Mouse (Mus musculus) left cerebral cortex, postnatal 14 days (tissue): ENCODE data around the gene Sept11. TPM values are rescaled to one million over a fixed set of nuclear protein-coding genes. Genes with fewer than 3 reads are reported as not detected.

Experiments
- DNase-seq, 2 experiments: peaks; one replicate each; pipeline ENCODE4 v3.0.0; 2021 to 2022; ENCODE audit warnings: low spot score in 2 of 2, mixed read lengths in 1 of 2
- intact Hi-C: fragments of 180-260 bp; cut with DNase I; formaldehyde crosslinking; loops from one replicate; pipeline ENCODE4 v1.15.1; 2025
- long read RNA-seq, 2 experiments: library from polyadenylated mRNA; stranded (forward); transcript quantifications; one replicate each; pipeline ENCODE4 v2.0.0; 2021
- total RNA-seq, 2 experiments: library from RNA; stranded (reverse); gene quantifications; 2 replicates each; pipeline ENCODE4 v1.2.3; 2021

Sept11 gene
- total RNA-seq, result 100 to 1,000 TPM; 201 to 209 TPM
- long read RNA-seq, experiment 1, full-length matches to known transcripts, result 87 of 172 reads
- long read RNA-seq, experiment 1, partial matches to known transcripts, result 23 of 172 reads
- long read RNA-seq, experiment 1, other reads (novel, unspliced or antisense), result 62 of 172 reads
- long read RNA-seq, experiment 2, full-length matches to known transcripts, result 61 of 138 reads
- long read RNA-seq, experiment 2, partial matches to known transcripts, result 19 of 138 reads
- long read RNA-seq, experiment 2, other reads (novel, unspliced or antisense), result 58 of 138 reads

- DNase-seq, result peak; percentile 95
- intact Hi-C loops, result loop anchor here (5.0 to 10.0 kb wide), 4 partner anchors 34 to 182 kb away; no protein-coding TSS in a partner anchor
Measured at GRCm38 (mm10) chr5:93092857-93093622, at the start of gene Sept11. Gene Sept11, plus strand, starts transcription at chr5:93093437.

GRCm38 (mm10) chr5:93043688-93044583, 49.3 kb upstream of the Sept11 start:
- DNase-seq, result no peak
- intact Hi-C loops, result no loop called here

- intact Hi-C loops, result loop anchor here (5.0 kb wide), 1 partner anchor 42 kb away; no protein-coding TSS in a partner anchor
- peak in 1 of 2 experiments; percentile 38 for DNase-seq
Measured at GRCm38 (mm10) chr5:93044584-93045370, 48.5 kb upstream of the Sept11 start, which contains the start of gene Sowahb. Gene Sowahb, minus strand, starts transcription at chr5:93045022.

GRCm38 (mm10) chr5:93045371-93045714, 47.9 kb upstream of the Sept11 start:
- intact Hi-C loops, result loop anchor here (5.0 kb wide), 1 partner anchor 43 kb away; no protein-coding TSS in a partner anchor
- DNase-seq, result no peak

- intact Hi-C loops, result loop anchor here (5.0 kb wide), 1 partner anchor 44 kb away; no protein-coding TSS in a partner anchor
- no peak for DNase-seq
Measured at GRCm38 (mm10) chr5:93046306-93046845, 46.9 kb upstream of the Sept11 start.

- no peak for DNase-seq
- intact Hi-C loops, result loop anchor here (5.0 kb wide), 1 partner anchor 46 kb away; no protein-coding TSS in a partner anchor
Measured at GRCm38 (mm10) chr5:93048481-93049240, 44.6 kb upstream of the Sept11 start.

- intact Hi-C loops, result loop anchor here (5.0 kb wide), 1 partner anchor 48 kb away; no protein-coding TSS in a partner anchor
- no peak for DNase-seq
Measured at GRCm38 (mm10) chr5:93049971-93050370, 43.3 kb upstream of the Sept11 start.

- intact Hi-C loops, result no loop called here
- no peak for DNase-seq
Measured at GRCm38 (mm10) chr5:93051041-93051440, 42.2 kb upstream of the Sept11 start.

- no peak for DNase-seq
- intact Hi-C loops, result no loop called here
Measured at GRCm38 (mm10) chr5:93051951-93052350, 41.3 kb upstream of the Sept11 start.

GRCm38 (mm10) chr5:93053606-93054397, 39.4 kb upstream of the Sept11 start:
- intact Hi-C loops, result no loop called here
- DNase-seq, result peak in 1 of 2 experiments; percentile 49

- intact Hi-C loops, result no loop called here
- no peak for DNase-seq
Measured at GRCm38 (mm10) chr5:93060865-93061264, 32.4 kb upstream of the Sept11 start.

- intact Hi-C loops, result no loop called here
- DNase-seq, result no peak
Measured at GRCm38 (mm10) chr5:93077661-93078323, 15.4 kb upstream of the Sept11 start.

GRCm38 (mm10) chr5:93079596-93079995, 13.6 kb upstream of the Sept11 start:
- no peak for DNase-seq
- intact Hi-C loops, result no loop called here

- intact Hi-C loops, result no loop called here
- DNase-seq, result no peak
Measured at GRCm38 (mm10) chr5:93085015-93085598, 8.1 kb upstream of the Sept11 start.

GRCm38 (mm10) chr5:93085900-93086299, 7.3 kb upstream of the Sept11 start:
- intact Hi-C loops, result no loop called here
- no peak for DNase-seq

GRCm38 (mm10) chr5:93091266-93091665, 2.0 kb upstream of the Sept11 start:
- intact Hi-C loops, result loop anchor here (5.0 to 10.0 kb wide), 4 partner anchors 36 to 184 kb away; no protein-coding TSS in a partner anchor
- DNase-seq, result no peak
